Mouse (Mus musculus): Measurements from ENCODE around the gene Gm15737. TPM values are rescaled to one million over a fixed set of nuclear protein-coding genes. Genes with fewer than 3 reads are reported as not detected.

The Gm15737 gene
- polyA plus RNA-seq, 1 experiment from 2014 or later, result 0.05 TPM

DNA sequence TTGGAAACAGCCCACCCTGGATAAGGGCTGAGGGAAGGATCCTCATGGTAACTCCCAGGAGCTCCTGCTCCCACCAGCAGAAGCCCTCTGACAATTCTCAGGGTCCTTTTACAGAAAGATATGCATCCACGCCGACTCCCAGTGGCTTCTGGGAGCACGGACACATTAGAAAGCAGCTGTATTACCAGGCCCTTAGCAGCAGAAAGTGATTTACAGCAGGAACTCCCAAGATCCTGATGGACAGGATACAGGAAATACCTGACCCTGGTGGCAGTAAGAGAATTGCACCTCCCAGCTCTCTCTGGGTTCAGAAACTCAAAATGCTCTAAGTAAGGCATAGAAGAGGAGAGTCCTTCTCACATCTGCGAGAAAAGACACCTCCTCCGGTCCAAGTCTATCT is 59.1 kb downstream of the Gm15737 start:
- H3K27me3 ChIP-seq (replicated peaks; ENCODE audit: control insufficient read depth, insufficient read depth, low read length), result no peaks in the 10 kb centered on the region
- no peak for TF ChIP-seq CTCF (IDR thresholded peaks at IDR 0.05; ENCODE audit: low read depth)
- no peak overlapping the region for H3K4me3 ChIP-seq (ENCODE audit: low read depth, low read length)
- no peaks in the 10 kb centered on the region for H3K4me1 ChIP-seq (replicated peaks; ENCODE audit: control insufficient read depth, insufficient read depth, low read length)
- no peak for ATAC-seq
- no peaks in the 10 kb centered on the region; the same call in 1 of the 2 replicates for H3K36me3 ChIP-seq (ENCODE audit: control insufficient read depth, insufficient read depth)
- WGBS, result 80% methylated on average over 5 of the region's 5 CpGs
- no peak overlapping the region for H3K9ac ChIP-seq (ENCODE audit: low read depth, low read length)
- no peaks in the 10 kb centered on the region for H3K9me3 ChIP-seq (ENCODE audit: control insufficient read depth)
- no peak overlapping the region for H3K4me2 ChIP-seq (replicated peaks; ENCODE audit: low read depth)
- H3K27ac ChIP-seq (ENCODE audit: low read depth, low read length), result no peak overlapping the region

Other genes with a start within 250 kb of the Gm15737 start
- gene Prickle2, start 163.2 kb upstream of the Gm15737 start, polyA plus RNA-seq (2015; fragmentation: Nextera tagmentation; extraction: Ambion mirVana), result 1.7 and 2.0 TPM in 2 replicates
- gene A730049H05Rik, start 52.9 kb upstream of the Gm15737 start, polyA plus RNA-seq (2015; fragmentation: Nextera tagmentation; extraction: Ambion mirVana), result 0.46 and 0.55 TPM in 2 replicates
- 2.2 and 3.2 TPM in 2 replicates for gene Adamts9, start 74.1 kb downstream of the Gm15737 start, polyA plus RNA-seq (2015; fragmentation: Nextera tagmentation; extraction: Ambion mirVana)

All from intestine, postnatal 0 days (tissue).